Mouse (Mus musculus) hindbrain, embryonic 13.5 days (tissue): ENCODE data around the gene Cib1. TPM values are rescaled to one million over a fixed set of nuclear protein-coding genes. Genes with fewer than 3 reads are reported as not detected.

Experiments used
- ATAC-seq: fragments of 200-750 bp; cut with Nextera tagmentation; 2 replicates; pipeline ENCODE4 v1.8.0; 2017; ENCODE audit warnings: moderate TSS enrichment; ENCODE audit not compliant: low FRiP score
- H3K27ac ChIP-seq: fragments of 300-500 bp; sonication (generic); 2 replicates; pipeline ENCODE4 v1.5.1; 2015; ENCODE audit warnings: inconsistent platforms, mild to moderate bottlenecking, moderate library complexity
- H3K27me3 ChIP-seq: fragments of 300-500 bp; sonication (generic); 2 replicates; pipeline ENCODE4 v1.6.1; 2015; ENCODE audit warnings: mild to moderate bottlenecking, inconsistent platforms
- H3K36me3 ChIP-seq: fragments of 300-500 bp; sonication (generic); 2 replicates; pipeline ENCODE4 v1.6.1; 2015; ENCODE audit warnings: mild to moderate bottlenecking, inconsistent platforms
- H3K4me1 ChIP-seq: fragments of 300-500 bp; sonication (generic); replicated peaks from 2 replicates; pipeline ENCODE4 v1.6.1; 2015; ENCODE audit warnings: inconsistent platforms
- H3K4me2 ChIP-seq: fragments of 300-500 bp; sonication (generic); 2 replicates; pipeline ENCODE4 v1.6.1; 2015; ENCODE audit warnings: inconsistent platforms, mild to moderate bottlenecking, moderate library complexity
- H3K4me3 ChIP-seq: fragments of 300-500 bp; sonication (generic); 2 replicates; pipeline ENCODE4 v1.5.1; 2015; ENCODE audit warnings: mild to moderate bottlenecking, inconsistent platforms
- H3K9ac ChIP-seq: fragments of 300-500 bp; sonication (generic); 2 replicates; pipeline ENCODE4 v1.6.1; 2015; ENCODE audit warnings: mild to moderate bottlenecking, inconsistent platforms
- H3K9me3 ChIP-seq: fragments of 300-500 bp; sonication (generic); 2 replicates; pipeline ENCODE4 v1.6.1; 2016; ENCODE audit warnings: inconsistent platforms
- WGBS: fragments of 180-500 bp; shearing (Covaris S2); methylation state at CpG from one replicate; pipeline ENCODE4 v1.1.7; 2015; 5-methylcytosine and 5-hydroxymethylcytosine counted together
- polyA plus RNA-seq: library from polyadenylated mRNA; unstranded; fragments of >200 nt; fragmentation: Nextera tagmentation; extraction: Ambion mirVana; gene quantifications from 2 replicates; pipeline ENCODE4 v1.2.1, GENCODE M21; 2015

Cib1 gene
- polyA plus RNA-seq, 1 experiment from 2014 or later, result 38.1 TPM

- Histone ChIP-seq H3K4me1 (peaks cover 21% of the 10 kb centered on the region), H3K9ac (peak within 1 kb of the TSS; percentile 90), H3K27me3 (peaks cover 40% of the 10 kb centered on the region), H3K36me3 (peaks cover 21% of the 10 kb centered on the region), H3K4me2 (peak within 1 kb of the TSS; percentile 92), H3K27ac (peak within 1 kb of the TSS; percentile 85), H3K4me3 (peak within 1 kb of the TSS; percentile 90), H3K9me3 (no peaks in the 10 kb centered on the region)
- 26% methylated on average over 40 of the region's 40 CpGs for WGBS
- ATAC-seq, result peak; percentile 85
Observed at GRCm38 (mm10) chr7:80260625-80261371, 28.2 kb upstream of the Cib1 start, which contains the start of gene Ngrn. TSS of gene Ngrn (plus strand) at chr7:80261215.

- Histone ChIP-seq H3K4me3 (no peak overlapping the region), H3K27ac (no peak overlapping the region), H3K9ac (no peak overlapping the region), H3K4me2 (no peak overlapping the region), H3K9me3 (no peaks in the 10 kb centered on the region), H3K27me3 (peaks cover 66% of the 10 kb centered on the region), H3K4me1 (peaks cover 16% of the 10 kb centered on the region), H3K36me3 (no peaks in the 10 kb centered on the region)
- 64% methylated on average over 2 of the region's 2 CpGs for WGBS
- ATAC-seq, result no peak
Observed at GRCm38 (mm10) chr7:80257706-80258105, 25.1 kb upstream of the Cib1 start.

GRCm38 (mm10) chr7:80255981-80256380, 23.4 kb upstream of the Cib1 start:
- H3K9ac ChIP-seq, result no peak overlapping the region
- WGBS, result 73% methylated on average over 2 of the region's 2 CpGs
- H3K4me1 ChIP-seq, result peaks cover 6% of the 10 kb centered on the region; the same call in 1 of the 2 replicates
- H3K27me3 ChIP-seq, result peaks cover 76% of the 10 kb centered on the region
- no peaks in the 10 kb centered on the region for H3K9me3 ChIP-seq
- no peaks in the 10 kb centered on the region for H3K36me3 ChIP-seq
- no peak overlapping the region for H3K27ac ChIP-seq
- no peak overlapping the region for H3K4me3 ChIP-seq
- no peak for ATAC-seq
- no peak overlapping the region for H3K4me2 ChIP-seq

GRCm38 (mm10) chr7:80252886-80253285, 20.3 kb upstream of the Cib1 start:
- ATAC-seq, result no peak
- H3K27me3 ChIP-seq, result peaks cover 56% of the 10 kb centered on the region
- no peak overlapping the region for H3K27ac ChIP-seq
- no peak overlapping the region for H3K4me3 ChIP-seq
- no peak overlapping the region for H3K4me2 ChIP-seq
- H3K9ac ChIP-seq, result no peak overlapping the region
- no peaks in the 10 kb centered on the region for H3K9me3 ChIP-seq
- 90% methylated on average over 11 of the region's 11 CpGs for WGBS
- H3K4me1 ChIP-seq, result no peaks in the 10 kb centered on the region
- no peaks in the 10 kb centered on the region for H3K36me3 ChIP-seq

GRCm38 (mm10) chr7:80252437-80252836, 19.8 kb upstream of the Cib1 start:
- no peak for ATAC-seq
- H3K4me2 ChIP-seq, result no peak overlapping the region
- no peaks in the 10 kb centered on the region for H3K4me1 ChIP-seq
- no peaks in the 10 kb centered on the region for H3K36me3 ChIP-seq
- H3K27me3 ChIP-seq, result peaks cover 52% of the 10 kb centered on the region
- 80% methylated on average over 7 of the region's 7 CpGs for WGBS
- no peak overlapping the region for H3K27ac ChIP-seq
- H3K4me3 ChIP-seq, result no peak overlapping the region
- no peak overlapping the region for H3K9ac ChIP-seq
- H3K9me3 ChIP-seq, result no peaks in the 10 kb centered on the region

GRCm38 (mm10) chr7:80246859-80247258, 14.2 kb upstream of the Cib1 start:
- peak overlapping the region; percentile 57 for H3K4me3 ChIP-seq
- 0 out of 2 replicates have a peak, but pooled peaks have one; percentile 7 for ATAC-seq
- no peaks in the 10 kb centered on the region for H3K36me3 ChIP-seq
- peak overlapping the region; percentile 76; the same call in 1 of the 2 replicates for H3K9ac ChIP-seq
- H3K27ac ChIP-seq, result peak overlapping the region; percentile 94
- H3K27me3 ChIP-seq, result 0 out of 2 replicates have a peak, but pooled peaks cover 9% of the 10 kb centered on the region
- 68% methylated on average over 7 of the region's 7 CpGs for WGBS
- H3K9me3 ChIP-seq, result no peaks in the 10 kb centered on the region
- peak overlapping the region; percentile 53 for H3K4me2 ChIP-seq
- H3K4me1 ChIP-seq, result no peaks in the 10 kb centered on the region

- Histone ChIP-seq H3K27me3 (0 out of 2 replicates have a peak, but pooled peaks cover 6% of the 10 kb centered on the region), H3K36me3 (peaks cover 3% of the 10 kb centered on the region; the same call in 1 of the 2 replicates), H3K4me3 (peak within 1 kb of the TSS; percentile 57), H3K4me2 (peak within 1 kb of the TSS; percentile 53), H3K9me3 (no peaks in the 10 kb centered on the region), H3K9ac (peak within 1 kb of the TSS; percentile 76), H3K27ac (peak within 1 kb of the TSS; percentile 94), H3K4me1 (no peaks in the 10 kb centered on the region)
- WGBS, result under 1% methylated on average over 48 of the region's 48 CpGs
- peak; percentile 98 for ATAC-seq
Observed at GRCm38 (mm10) chr7:80246148-80246721, 13.6 kb upstream of the Cib1 start, which contains the start of gene Ttll13. TSS of gene Ttll13 (plus strand) at chr7:80246376.

- Histone ChIP-seq H3K4me3 (no peak overlapping the region), H3K36me3 (peaks cover 15% of the 10 kb centered on the region), H3K27me3 (no peaks in the 10 kb centered on the region), H3K9me3 (no peaks in the 10 kb centered on the region), H3K4me1 (no peaks in the 10 kb centered on the region), H3K4me2 (no peak overlapping the region), H3K9ac (no peak overlapping the region), H3K27ac (no peak overlapping the region)
- ATAC-seq, result no peak
- WGBS, result 93% methylated on average over 4 of the region's 4 CpGs
Observed at GRCm38 (mm10) chr7:80244851-80245250, 12.2 kb upstream of the Cib1 start.

GRCm38 (mm10) chr7:80241661-80242060, 9.0 kb upstream of the Cib1 start:
- Histone ChIP-seq H3K36me3 (peaks cover 32% of the 10 kb centered on the region), H3K27ac (no peak overlapping the region), H3K4me3 (no peak overlapping the region), H3K27me3 (no peaks in the 10 kb centered on the region), H3K4me1 (no peaks in the 10 kb centered on the region), H3K4me2 (no peak overlapping the region), H3K9ac (no peak overlapping the region), H3K9me3 (no peaks in the 10 kb centered on the region)
- no peak for ATAC-seq
- WGBS, result 89% methylated on average over 4 of the region's 4 CpGs

- no peak overlapping the region for H3K4me3 ChIP-seq
Observed at GRCm38 (mm10) chr7:80238542-80238941, 5.9 kb upstream of the Cib1 start.

GRCm38 (mm10) chr7:80233799-80234198, 1.2 kb upstream of the Cib1 start:
- Histone ChIP-seq H3K27ac (no peak overlapping the region), H3K9ac (peak overlapping the region; percentile 78; the same call in 1 of the 2 replicates), H3K4me2 (peak overlapping the region; percentile 89), H3K9me3 (no peaks in the 10 kb centered on the region), H3K36me3 (peaks cover 9% of the 10 kb centered on the region), H3K4me1 (peaks cover 37% of the 10 kb centered on the region), H3K27me3 (peaks cover 10% of the 10 kb centered on the region), H3K4me3 (peak overlapping the region; percentile 66)
- 73% methylated on average over 9 of the region's 9 CpGs for WGBS
- no peak for ATAC-seq

More at GRCm38 (mm10) chr7:80238542-80238941, 5.9 kb upstream of the Cib1 start:
- no peak overlapping the region for H3K9ac ChIP-seq
- H3K4me2 ChIP-seq, result no peak overlapping the region
- no peaks in the 10 kb centered on the region for H3K27me3 ChIP-seq
- peaks cover 15% of the 10 kb centered on the region for H3K4me1 ChIP-seq
- no peaks in the 10 kb centered on the region for H3K9me3 ChIP-seq
- H3K27ac ChIP-seq, result no peak overlapping the region
- H3K36me3 ChIP-seq, result peaks cover 32% of the 10 kb centered on the region
- no peak for ATAC-seq
- WGBS, result 90% methylated on average over 10 of the region's 10 CpGs

- Histone ChIP-seq H3K4me2 (peak overlapping the region; percentile 89), H3K36me3 (peaks cover 15% of the 10 kb centered on the region), H3K9ac (peak overlapping the region; percentile 70), H3K27me3 (peaks cover 10% of the 10 kb centered on the region), H3K27ac (peak overlapping the region; percentile 52; the same call in 1 of the 2 replicates), H3K9me3 (no peaks in the 10 kb centered on the region), H3K4me3 (peak overlapping the region; percentile 66), H3K4me1 (peaks cover 37% of the 10 kb centered on the region)
- WGBS, result 1% methylated on average over 29 of the region's 29 CpGs
- peak; percentile 33 for ATAC-seq
Observed at GRCm38 (mm10) chr7:80231971-80232488, 583 bp downstream of the Cib1 start.
